Mouse (Mus musculus) left cerebral cortex, adult 9 months (tissue): Measurements from ENCODE around the gene Alg10b.
"Not testable (repeated sequence)": the region's sequence is repeated elsewhere in the genome, so short reads cannot be mapped to it uniquely, and the experiment has no call there.

ENCODE experiments used
- DNase-seq, 2 experiments: peaks; one replicate each; pipeline ENCODE4 v3.0.0; 2022; ENCODE audit warnings: low spot score in 2 of 2

The Alg10b gene

GRCm38 (mm10) chr15:90223969-90224750 is at the start of gene Alg10b:
Gene Alg10b, plus strand, starts transcription at chr15:90224311.
- peak; percentile 28 to 69 for DNase-seq

- DNase-seq, result not testable (repeated sequence)
Observed at GRCm38 (mm10) chr15:90183108-90183507, 41.0 kb upstream of the Alg10b start.

GRCm38 (mm10) chr15:90183511-90183910 is 40.6 kb upstream of the Alg10b start:
- DNase-seq, result no peak

- peak in 1 of 2 experiments; percentile 29 for DNase-seq
Observed at GRCm38 (mm10) chr15:90184743-90185142, 39.4 kb upstream of the Alg10b start.

- DNase-seq, result no peak
Observed at GRCm38 (mm10) chr15:90189477-90189876, 34.6 kb upstream of the Alg10b start.

GRCm38 (mm10) chr15:90213946-90214345 is 10.2 kb upstream of the Alg10b start:
- no peak for DNase-seq

GRCm38 (mm10) chr15:90214913-90215312 is 9.2 kb upstream of the Alg10b start:
- peak in 1 of 2 experiments; percentile 79 for DNase-seq

- no peak for DNase-seq
Observed at GRCm38 (mm10) chr15:90225058-90225575, 1.0 kb downstream of the Alg10b start.

GRCm38 (mm10) chr15:90237657-90238056 is 13.5 kb downstream of the Alg10b start:
- DNase-seq, result peak in 1 of 2 experiments; percentile 41

- DNase-seq, result peak in 1 of 2 experiments; percentile 56
Observed at GRCm38 (mm10) chr15:90244081-90244480, 20.0 kb downstream of the Alg10b start.

GRCm38 (mm10) chr15:90249694-90250093 is 25.6 kb downstream of the Alg10b start:
- DNase-seq, result no peak

GRCm38 (mm10) chr15:90282876-90283275 is 58.8 kb downstream of the Alg10b start:
- DNase-seq, result peak in 1 of 2 experiments; percentile 56
